Mouse (Mus musculus): ENCODE data around the gene Slco1a1.
"Not testable (repeated sequence)": the region's sequence is repeated elsewhere in the genome, so short reads cannot be mapped to it uniquely, and the experiment has no call there.

The Slco1a1 gene

GRCm38 (mm10) chr6:141946862-141947261, at the start of gene Slco1a1:
Slco1a1 (minus strand) TSS chr6:141946962.
- no peak for DNase-seq (ENCODE audit: low read depth, low spot score)

- DNase-seq (ENCODE audit: low read depth, low spot score): no peak
Measured at GRCm38 (mm10) chr6:141986772-141987171, 40.0 kb upstream of the Slco1a1 start.

GRCm38 (mm10) chr6:141984644-141985043, 37.9 kb upstream of the Slco1a1 start:
- no peak for DNase-seq (ENCODE audit: low read depth, low spot score)

- no peak for DNase-seq (ENCODE audit: low read depth, low spot score)
Measured at GRCm38 (mm10) chr6:141962420-141962819, 15.7 kb upstream of the Slco1a1 start.

- DNase-seq (ENCODE audit: low read depth, low spot score): no peak
Measured at GRCm38 (mm10) chr6:141961861-141962260, 15.1 kb upstream of the Slco1a1 start.

- no peak for DNase-seq (ENCODE audit: low read depth, low spot score)
Measured at GRCm38 (mm10) chr6:141960482-141960881, 13.7 kb upstream of the Slco1a1 start.

GRCm38 (mm10) chr6:141940451-141940850, 6.3 kb downstream of the Slco1a1 start:
- no peak for DNase-seq (ENCODE audit: low read depth, low spot score)

- DNase-seq (ENCODE audit: low read depth, low spot score): no peak
Measured at GRCm38 (mm10) chr6:141898197-141898596, 48.6 kb downstream of the Slco1a1 start.

GRCm38 (mm10) chr6:141889723-141890122, 57.0 kb downstream of the Slco1a1 start:
- DNase-seq (ENCODE audit: low read depth, low spot score): no peak

GRCm38 (mm10) chr6:141888248-141888647, 58.5 kb downstream of the Slco1a1 start:
- DNase-seq (ENCODE audit: low read depth, low spot score): no peak

- no peak for DNase-seq (ENCODE audit: low read depth, low spot score)
Measured at GRCm38 (mm10) chr6:141882581-141882980, 64.2 kb downstream of the Slco1a1 start.

GRCm38 (mm10) chr6:141875742-141876141, 71.0 kb downstream of the Slco1a1 start:
- not testable (repeated sequence) for DNase-seq (ENCODE audit: low read depth, low spot score)

GRCm38 (mm10) chr6:141871711-141872110, 75.1 kb downstream of the Slco1a1 start:
- no peak for DNase-seq (ENCODE audit: low read depth, low spot score)

- no peak for DNase-seq (ENCODE audit: low read depth, low spot score)
Measured at GRCm38 (mm10) chr6:141868735-141869134, 78.0 kb downstream of the Slco1a1 start.

- no peak for DNase-seq (ENCODE audit: low read depth, low spot score)
Measured at GRCm38 (mm10) chr6:141866026-141866425, 80.7 kb downstream of the Slco1a1 start.

GRCm38 (mm10) chr6:141857735-141858531, 88.8 kb downstream of the Slco1a1 start:
- no peak for DNase-seq (ENCODE audit: low read depth, low spot score)
